Mouse (Mus musculus): ENCODE data around the gene Zfp219. TPM values are rescaled to one million over a fixed set of nuclear protein-coding genes. Genes with fewer than 3 reads are reported as not detected.

Gene Zfp219
- polyA plus RNA-seq, 1 experiment, result 73.4 TPM

Other genes starting within 250 kb of the Zfp219 start
- gene Ang4, start 247.1 kb downstream of the Zfp219 start, polyA plus RNA-seq (2012; rRNA removed), result not detected in 2 replicates
- gene AY358078, start 220.7 kb downstream of the Zfp219 start, polyA plus RNA-seq (2012; rRNA removed), result not detected in 2 replicates
- gene Ear6, start 167.0 kb downstream of the Zfp219 start, polyA plus RNA-seq (2012; rRNA removed), result not detected in 2 replicates
- gene Mettl17, start 135.9 kb downstream of the Zfp219 start, polyA plus RNA-seq (2012; rRNA removed), result 49.7 and 53.5 TPM in 2 replicates
- 19.7 and 20.4 TPM in 2 replicates for gene Slc39a2, start 127.8 kb downstream of the Zfp219 start, polyA plus RNA-seq (2012; rRNA removed)
- 712 and 1,011 TPM in 2 replicates for gene Ndrg2, start 106.6 kb downstream of the Zfp219 start, polyA plus RNA-seq (2012; rRNA removed)
- not detected in 2 replicates for gene Tppp2, start 102.3 kb downstream of the Zfp219 start, polyA plus RNA-seq (2012; rRNA removed)
- gene Rnase13, start 98.0 kb downstream of the Zfp219 start, polyA plus RNA-seq (2012; rRNA removed), result 0.14 and 0.17 TPM in 2 replicates
- 39.7 and 44.0 TPM in 2 replicates for gene Arhgef40, start 36.0 kb downstream of the Zfp219 start, polyA plus RNA-seq (2012; rRNA removed)
- 0.60 and 0.90 TPM in 2 replicates for gene Tmem253, start 5.1 kb downstream of the Zfp219 start, polyA plus RNA-seq (2012; rRNA removed)
- gene Olfr221, start 21.7 kb upstream of the Zfp219 start, polyA plus RNA-seq (2012; rRNA removed), result 0.08 and 0.15 TPM in 2 replicates
- 260 and 273 TPM in 2 replicates for gene Hnrnpc, start 83.3 kb upstream of the Zfp219 start, polyA plus RNA-seq (2012; rRNA removed)
- gene Rpgrip1, start 90.0 kb upstream of the Zfp219 start, polyA plus RNA-seq (2012; rRNA removed), result 1.4 and 2.0 TPM in 2 replicates
- gene Supt16, start 176.7 kb upstream of the Zfp219 start, polyA plus RNA-seq (2012; rRNA removed), result 33.0 and 33.4 TPM in 2 replicates
- gene Chd8, start 237.0 kb upstream of the Zfp219 start, polyA plus RNA-seq (2012; rRNA removed), result 60.2 and 62.5 TPM in 2 replicates